Mouse (Mus musculus) forebrain, embryonic 16.5 days (tissue): ENCODE results near the gene Pnrc1. TPM values are rescaled to one million over a fixed set of nuclear protein-coding genes. Genes with fewer than 3 reads are reported as not detected.

Experiments
- polyA plus RNA-seq: library from polyadenylated mRNA; unstranded; fragments of >200 nt; fragmentation: Nextera tagmentation; extraction: Ambion mirVana; gene quantifications from 2 replicates; pipeline ENCODE4 v1.2.1, GENCODE M21; 2015

The Pnrc1 gene
- polyA plus RNA-seq, 1 experiment from 2014 or later: 77.6 TPM

Other genes with a start within 250 kb of the Pnrc1 start
- 0.37 and 0.65 TPM in 2 replicates for gene Gabrr2, start 227.2 kb downstream of the Pnrc1 start, polyA plus RNA-seq
- gene Gabrr1, start 157.6 kb downstream of the Pnrc1 start, polyA plus RNA-seq: 0.14 TPM in 1 of 2 replicates, not detected in the other
- gene Pm20d2, start 100.4 kb downstream of the Pnrc1 start, polyA plus RNA-seq: 2.8 and 2.9 TPM in 2 replicates
- 36.4 and 44.2 TPM in 2 replicates for gene Srsf12, start 81.2 kb downstream of the Pnrc1 start, polyA plus RNA-seq
- gene Rngtt, start 20.1 kb upstream of the Pnrc1 start, polyA plus RNA-seq: 31.1 and 34.9 TPM in 2 replicates